Mouse (Mus musculus) erythroblast, embryonic 14.5 days (primary cell): Measurements from ENCODE around the gene Erbb2. TPM values are rescaled to one million over a fixed set of nuclear protein-coding genes. Genes with fewer than 3 reads are reported as not detected.

Experiments used
- H3K27me3 ChIP-seq: 2 replicates; pipeline ENCODE4 v1.6.1; 2012; ENCODE audit warnings: inconsistent platforms; ENCODE audit not compliant: control insufficient read depth
- H3K36me3 ChIP-seq: 2 replicates; pipeline ENCODE4 v1.6.1; 2012; ENCODE audit warnings: mild to moderate bottlenecking, inconsistent platforms; ENCODE audit not compliant: control insufficient read depth
- H3K4me1 ChIP-seq: 2 replicates; pipeline ENCODE4 v1.6.1; 2012; ENCODE audit warnings: inconsistent platforms; ENCODE audit not compliant: control insufficient read depth
- H3K4me3 ChIP-seq: replicated peaks from 2 replicates; pipeline ENCODE3; 2012; ENCODE audit warnings: moderate library complexity, mild to moderate bottlenecking, inconsistent platforms
- H3K9me3 ChIP-seq: 2 replicates; pipeline ENCODE4 v1.6.1; 2012; ENCODE audit warnings: low read length, inconsistent platforms, mixed read lengths; ENCODE audit not compliant: control insufficient read depth
- GATA1 ChIP-seq: IDR thresholded peaks from 2 replicates; pipeline ENCODE4 v1.6.1; 2012; ENCODE audit warnings: low read length, inconsistent platforms, mixed read lengths
- TAL1 ChIP-seq: IDR thresholded peaks from 3 replicates; pipeline ENCODE4 v1.6.1; 2012; ENCODE audit warnings: low read length, inconsistent platforms, mixed read lengths
- polyA plus RNA-seq: library from polyadenylated mRNA; stranded (reverse); fragments of >175 nt; gene quantifications from 2 replicates; pipeline ENCODE4 v1.2.3, GENCODE M21; 2012

The Erbb2 gene
- polyA plus RNA-seq, 1 experiment, result 0.01 TPM

DNA sequence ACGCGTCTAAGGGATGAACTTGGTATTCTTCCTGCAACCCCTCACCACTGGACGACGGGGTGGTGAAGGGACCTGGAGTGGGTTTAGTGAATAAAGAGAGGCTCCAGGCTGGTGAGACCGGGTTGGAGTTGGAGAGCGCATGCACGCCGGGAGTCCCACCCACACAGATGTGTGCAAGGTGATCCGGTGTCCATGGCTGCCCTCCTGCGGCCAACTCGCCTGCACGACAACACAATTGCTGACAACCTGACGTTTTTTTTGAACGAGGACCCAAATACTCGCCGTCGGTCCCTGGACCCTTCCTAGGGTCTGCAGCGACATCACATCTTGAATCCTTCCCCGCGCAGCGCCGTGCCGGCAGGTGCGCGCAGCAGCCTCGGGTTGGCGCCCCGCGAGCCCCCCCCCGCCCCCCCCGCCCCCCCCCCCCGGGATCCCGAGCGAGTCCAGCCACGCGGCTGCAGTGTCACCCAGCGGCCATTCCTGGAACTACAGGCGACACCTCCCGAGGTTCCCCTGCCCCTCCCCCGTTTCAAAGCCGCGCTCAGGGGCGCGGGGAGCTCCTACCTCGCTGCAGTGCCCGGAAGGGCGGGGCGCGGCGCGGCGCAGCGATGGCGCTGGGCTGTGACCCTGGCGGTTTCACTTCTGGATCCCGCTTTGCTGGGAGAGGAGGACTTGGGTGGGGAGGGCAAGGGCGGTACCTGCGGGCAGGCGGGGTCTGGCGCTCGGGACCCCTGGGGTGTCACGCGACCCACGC lies 45.3 kb downstream of the Erbb2 start:
- no peak for TF ChIP-seq GATA1
- TF ChIP-seq TAL1, result no peak
- Histone ChIP-seq H3K9me3 (no peaks in the 10 kb centered on the region), H3K27me3 (peaks cover 46% of the 10 kb centered on the region), H3K4me3 (peak overlapping the region; percentile 64), H3K4me1 (peaks cover 13% of the 10 kb centered on the region), H3K36me3 (peaks cover 9% of the 10 kb centered on the region; the same call in 1 of the 2 replicates)

DNA sequence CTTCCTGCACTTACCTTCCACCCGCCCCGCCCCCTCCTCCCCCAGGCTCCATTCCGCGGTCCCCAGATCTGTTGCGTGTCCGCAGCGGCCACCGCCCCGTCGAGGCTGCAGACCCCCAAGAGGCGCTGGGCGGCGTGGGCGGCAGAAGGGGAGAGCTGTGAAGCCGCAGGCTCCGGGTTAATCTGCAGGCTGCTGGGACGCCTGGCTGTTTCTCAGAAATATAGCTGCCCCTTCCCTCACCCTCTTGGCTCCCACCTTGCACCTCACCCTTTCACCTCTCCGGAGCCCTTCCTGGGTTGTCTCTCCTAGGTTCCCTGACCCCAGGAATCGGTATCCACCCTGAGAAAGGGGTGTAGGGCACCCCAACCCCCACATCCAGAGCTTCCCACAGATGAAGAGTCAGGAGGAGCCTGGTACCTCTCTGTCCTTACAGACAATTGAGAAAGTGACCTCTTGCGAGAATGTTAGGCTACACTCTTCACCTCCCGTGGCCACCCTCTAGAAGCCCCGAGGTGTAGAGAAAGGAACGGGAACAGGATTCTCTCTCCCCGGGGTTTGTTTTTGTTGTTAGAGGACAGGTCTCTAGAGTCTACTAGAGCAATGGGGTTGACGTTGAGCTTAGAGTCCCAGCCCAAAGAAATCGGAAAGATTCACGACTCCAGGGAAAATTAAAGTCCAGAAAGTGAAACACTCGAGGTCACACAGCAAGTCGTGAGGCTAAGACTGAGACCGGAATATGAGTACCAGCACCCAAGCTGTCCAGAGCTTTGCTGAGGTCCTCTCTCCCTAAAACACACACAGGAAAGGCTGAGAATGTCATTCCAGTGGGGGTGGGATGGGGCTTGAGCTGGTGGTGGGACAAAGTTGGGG lies 46.1 kb downstream of the Erbb2 start:
- no peak for TF ChIP-seq GATA1
- peaks cover 46% of the 10 kb centered on the region for H3K27me3 ChIP-seq
- peaks cover 13% of the 10 kb centered on the region for H3K4me1 ChIP-seq
- no peaks in the 10 kb centered on the region for H3K9me3 ChIP-seq
- peaks cover 6% of the 10 kb centered on the region; the same call in 1 of the 2 replicates for H3K36me3 ChIP-seq
- peak overlapping the region; percentile 64 for H3K4me3 ChIP-seq

DNA sequence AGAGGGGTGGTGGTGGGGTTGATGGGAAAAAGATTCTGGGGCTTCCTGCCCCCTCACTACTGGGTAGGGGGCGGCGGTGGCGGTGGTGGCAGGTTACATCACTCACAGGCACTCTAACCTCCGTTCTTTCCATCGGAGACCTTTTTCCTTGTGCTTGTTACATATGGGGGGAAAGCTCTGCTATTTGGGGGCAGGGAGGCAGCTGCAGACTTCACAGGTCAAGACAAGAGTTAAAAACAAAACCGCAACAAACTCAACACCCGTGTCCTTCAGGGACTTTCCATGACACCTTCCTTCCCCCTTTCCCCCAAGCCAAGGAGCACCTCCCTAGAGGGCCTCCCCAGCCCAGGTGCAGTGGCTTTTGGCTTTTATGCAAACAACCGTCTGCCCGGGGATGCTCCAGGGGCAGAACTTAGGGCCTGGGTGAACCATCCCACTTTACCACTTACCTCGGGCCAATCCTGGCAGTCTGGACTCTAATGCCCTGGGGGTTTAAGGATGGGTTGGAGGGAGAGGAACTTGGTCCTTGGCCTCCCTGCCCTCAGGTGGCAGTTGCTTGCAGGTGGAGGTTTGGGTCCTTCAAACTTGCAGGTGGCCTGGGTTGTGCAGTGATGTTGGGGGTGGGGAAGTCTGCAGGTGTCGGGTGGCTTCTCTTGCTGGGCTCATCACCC lies 46.9 kb downstream of the Erbb2 start:
- peaks cover 13% of the 10 kb centered on the region for H3K4me1 ChIP-seq
- no peak overlapping the region for H3K4me3 ChIP-seq
- no peaks in the 10 kb centered on the region for H3K9me3 ChIP-seq
- H3K36me3 ChIP-seq, result peaks cover 4% of the 10 kb centered on the region; the same call in 1 of the 2 replicates
- peaks cover 46% of the 10 kb centered on the region for H3K27me3 ChIP-seq
- TF ChIP-seq GATA1 (no peak), TAL1 (no peak)

DNA sequence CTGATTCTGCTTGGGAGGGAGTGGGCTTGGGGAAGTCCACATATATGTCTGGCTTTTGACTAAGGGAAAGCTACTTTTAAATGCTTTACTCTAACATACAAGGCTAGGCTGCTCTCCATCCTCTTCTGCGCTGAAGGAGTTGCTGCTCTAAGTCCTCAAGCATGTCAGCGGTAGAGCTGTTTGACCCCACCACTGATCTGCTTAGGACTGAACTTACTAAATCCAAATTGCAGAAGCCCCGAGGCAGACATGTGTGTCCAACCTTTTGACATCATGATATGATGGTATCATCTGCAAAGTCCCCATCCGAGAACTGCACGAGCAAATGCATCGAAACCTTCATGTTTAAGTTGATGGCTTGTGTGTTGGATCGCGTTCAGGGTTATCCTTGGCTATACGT lies 47.6 kb downstream of the Erbb2 start:
- TF ChIP-seq GATA1 (no peak), TAL1 (no peak)
- H3K9me3 ChIP-seq, result no peaks in the 10 kb centered on the region
- H3K4me1 ChIP-seq, result peaks cover 13% of the 10 kb centered on the region
- no peak overlapping the region for H3K4me3 ChIP-seq
- peaks cover 2% of the 10 kb centered on the region; the same call in 1 of the 2 replicates for H3K36me3 ChIP-seq
- H3K27me3 ChIP-seq, result peaks cover 46% of the 10 kb centered on the region

DNA sequence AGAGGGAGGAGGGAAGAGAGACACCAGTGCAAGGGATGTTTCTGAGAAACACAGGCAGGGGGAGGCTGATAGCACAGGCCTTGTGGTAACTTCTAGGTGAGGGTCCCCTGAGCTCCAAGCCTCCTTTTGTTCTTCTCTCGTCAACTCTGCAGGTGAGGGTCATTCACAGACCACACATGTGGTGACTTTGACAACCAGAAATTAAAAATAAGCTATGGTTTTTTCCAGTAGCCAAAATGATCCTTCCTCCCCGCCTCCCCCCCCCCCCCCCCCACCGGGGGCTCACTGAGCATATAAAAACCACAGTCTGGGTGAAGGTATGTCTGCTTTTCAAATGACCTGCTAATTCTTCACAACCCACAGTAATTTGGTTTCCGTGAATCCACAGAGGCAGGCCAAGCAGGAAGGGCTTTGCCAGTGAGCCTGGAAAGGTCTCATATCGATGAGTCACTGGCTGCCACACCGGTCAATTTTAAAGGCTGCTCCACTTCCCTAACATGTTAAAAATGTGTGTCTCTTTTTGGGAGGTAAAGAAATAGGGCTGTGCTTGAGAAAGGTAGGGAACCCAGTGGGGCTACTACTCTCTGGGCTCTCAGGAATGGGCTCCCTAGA lies 48.9 kb downstream of the Erbb2 start:
- H3K36me3 ChIP-seq, result no peaks in the 10 kb centered on the region
- no peaks in the 10 kb centered on the region for H3K9me3 ChIP-seq
- H3K27me3 ChIP-seq, result peaks cover 41% of the 10 kb centered on the region
- H3K4me3 ChIP-seq, result no peak overlapping the region
- peaks cover 13% of the 10 kb centered on the region for H3K4me1 ChIP-seq
- TF ChIP-seq GATA1 (no peak), TAL1 (no peak)

DNA sequence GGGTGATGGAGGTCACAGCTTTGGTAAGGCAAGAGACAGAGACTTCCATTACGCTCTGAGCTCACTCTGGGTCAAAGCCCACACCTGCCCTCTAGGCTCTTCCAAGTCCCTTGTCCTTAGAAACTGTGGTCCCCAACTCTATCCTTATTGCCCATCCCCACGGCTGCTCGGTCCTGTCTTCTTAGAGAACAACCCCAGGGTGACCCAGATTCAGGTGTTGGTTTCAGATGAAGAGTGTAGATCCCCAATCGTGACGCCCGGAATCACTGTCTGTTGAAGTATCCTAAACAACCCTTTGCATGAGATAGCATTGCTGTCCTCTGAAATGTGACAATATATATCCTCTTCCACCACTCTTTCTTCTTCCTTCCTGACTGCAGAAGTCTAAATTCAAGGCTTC lies 50.0 kb downstream of the Erbb2 start:
- TF ChIP-seq TAL1 (no peak), GATA1 (no peak)

DNA sequence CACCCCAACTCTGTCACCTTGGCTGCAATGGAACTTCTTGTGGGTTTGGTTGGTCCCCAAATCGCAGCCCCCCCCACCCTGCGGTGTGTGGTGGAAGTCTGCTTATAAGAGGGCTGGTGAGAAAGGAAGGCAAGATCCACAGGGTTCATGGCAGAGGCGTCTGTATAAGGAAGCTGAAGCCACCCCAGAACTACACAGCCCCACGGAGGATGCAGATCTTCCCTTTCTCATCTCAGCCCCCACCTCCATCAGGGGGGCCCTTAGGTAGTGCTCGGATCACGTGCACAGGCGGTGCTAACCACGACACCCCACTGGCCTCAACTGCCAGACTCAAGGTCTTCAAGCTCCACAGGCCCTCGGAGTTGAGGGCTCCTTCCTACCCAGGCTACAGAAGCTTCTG lies 51.6 kb downstream of the Erbb2 start:
- H3K27me3 ChIP-seq, result peaks cover 21% of the 10 kb centered on the region
- TF ChIP-seq GATA1 (no peak), TAL1 (no peak)
- H3K36me3 ChIP-seq, result no peaks in the 10 kb centered on the region
- H3K9me3 ChIP-seq, result no peaks in the 10 kb centered on the region
- H3K4me1 ChIP-seq, result no peaks in the 10 kb centered on the region
- no peak overlapping the region for H3K4me3 ChIP-seq

More for the DNA sequence above, 50.0 kb downstream of the Erbb2 start:
- peaks cover 37% of the 10 kb centered on the region for H3K27me3 ChIP-seq
- H3K4me1 ChIP-seq, result peaks cover 10% of the 10 kb centered on the region
- no peaks in the 10 kb centered on the region for H3K36me3 ChIP-seq
- no peak overlapping the region for H3K4me3 ChIP-seq
- no peaks in the 10 kb centered on the region for H3K9me3 ChIP-seq

DNA sequence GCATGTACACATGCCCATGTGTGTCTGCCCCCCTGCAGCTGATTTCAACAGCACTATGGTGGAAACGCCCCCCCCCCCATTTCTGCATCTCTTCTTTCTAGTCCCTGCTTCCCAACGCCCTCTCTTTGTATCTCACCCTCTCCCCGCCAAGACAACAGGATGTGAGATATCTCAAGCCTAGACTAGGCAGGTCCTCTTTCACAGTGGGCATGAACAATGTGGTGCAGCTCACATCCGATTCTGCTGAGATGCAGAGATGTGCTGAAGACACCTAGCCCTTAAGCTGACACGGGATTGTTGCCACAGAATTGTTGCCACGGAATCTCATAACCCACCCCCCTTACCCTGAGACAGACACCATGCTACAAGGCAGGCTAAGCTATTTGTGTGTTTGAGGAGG lies 52.2 kb downstream of the Erbb2 start:
- Histone ChIP-seq H3K36me3 (no peaks in the 10 kb centered on the region), H3K9me3 (no peaks in the 10 kb centered on the region), H3K27me3 (peaks cover 17% of the 10 kb centered on the region), H3K4me3 (no peak overlapping the region), H3K4me1 (no peaks in the 10 kb centered on the region)
- TF ChIP-seq TAL1 (no peak), GATA1 (no peak)
